Mouse (Mus musculus): ENCODE measurements around the gene Slc25a11. TPM values are rescaled to one million over a fixed set of nuclear protein-coding genes. Genes with fewer than 3 reads are reported as not detected.
A peak's percentile ranks its signal among the peaks of the same experiment; 100 is the strongest.

Gene Slc25a11
- 158 and 171 TPM in 2 replicates for polyA plus RNA-seq (2014; fragmentation: Nextera tagmentation; extraction: Ambion mirVana)

- H3K27me3 ChIP-seq (ENCODE audit: control insufficient read depth, insufficient read depth, low read length): no peaks in the 10 kb centered on the region
- H3K9me3 ChIP-seq (ENCODE audit: control insufficient read depth, low read length): no peaks in the 10 kb centered on the region
- H3K4me2 ChIP-seq (ENCODE audit: low read length): peak within 1 kb of the TSS; percentile 100
- under 1% methylated on average over 63 of the region's 63 CpGs for WGBS
- ATAC-seq (ENCODE audit: low FRiP score, low TSS enrichment) (peak; percentile 92), DNase-seq (peak; percentile 100)
- H3K36me3 ChIP-seq (ENCODE audit: control insufficient read depth, insufficient read depth, low read length): peaks cover 45% of the 10 kb centered on the region
- peaks cover 28% of the 10 kb centered on the region for H3K4me1 ChIP-seq (ENCODE audit: control insufficient read depth, insufficient read depth, low read length)
- peak within 1 kb of the TSS; percentile 95 for H3K27ac ChIP-seq (replicated peaks; ENCODE audit: low read depth, low read length)
- H3K4me3 ChIP-seq (replicated peaks; ENCODE audit: low read depth, low read length): peak within 1 kb of the TSS; percentile 70
- H3K9ac ChIP-seq (replicated peaks; ENCODE audit: low read length): peak within 1 kb of the TSS; percentile 91
These were observed at the start of gene Slc25a11, which contains the start of gene Rnf167 for GRCm38 (mm10) chr11:70646691-70647650. Gene Slc25a11, minus strand, starts transcription at chr11:70647479. Gene Rnf167, plus strand, starts transcription at chr11:70647235.

- Histone ChIP-seq H3K4me3 (replicated peaks; ENCODE audit: low read depth, low read length) (no peak overlapping the region), H3K9me3 (ENCODE audit: control insufficient read depth, low read length) (no peaks in the 10 kb centered on the region), H3K4me1 (ENCODE audit: control insufficient read depth, insufficient read depth, low read length) (peaks cover 6% of the 10 kb centered on the region), H3K4me2 (ENCODE audit: low read length) (no peak overlapping the region), H3K27me3 (ENCODE audit: control insufficient read depth, insufficient read depth, low read length) (no peaks in the 10 kb centered on the region), H3K9ac (replicated peaks; ENCODE audit: low read length) (no peak overlapping the region), H3K36me3 (ENCODE audit: control insufficient read depth, insufficient read depth, low read length) (no peaks in the 10 kb centered on the region), H3K27ac (replicated peaks; ENCODE audit: low read depth, low read length) (no peak overlapping the region)
- WGBS: 68% methylated on average over 3 of the region's 3 CpGs
- DNase-seq (no peak), ATAC-seq (ENCODE audit: low FRiP score, low TSS enrichment) (no peak)
These were observed 46.2 kb upstream of the Slc25a11 start for GRCm38 (mm10) chr11:70693504-70693903.

GRCm38 (mm10) chr11:70689578-70689977 is 42.3 kb upstream of the Slc25a11 start:
- 53% methylated on average over 4 of the region's 4 CpGs for WGBS
- Histone ChIP-seq H3K27ac (replicated peaks; ENCODE audit: low read depth, low read length) (no peak overlapping the region), H3K4me3 (replicated peaks; ENCODE audit: low read depth, low read length) (no peak overlapping the region), H3K27me3 (ENCODE audit: control insufficient read depth, insufficient read depth, low read length) (no peaks in the 10 kb centered on the region), H3K4me1 (ENCODE audit: control insufficient read depth, insufficient read depth, low read length) (peaks cover 18% of the 10 kb centered on the region), H3K36me3 (ENCODE audit: control insufficient read depth, insufficient read depth, low read length) (no peaks in the 10 kb centered on the region), H3K4me2 (ENCODE audit: low read length) (no peak overlapping the region), H3K9ac (replicated peaks; ENCODE audit: low read length) (no peak overlapping the region), H3K9me3 (ENCODE audit: control insufficient read depth, low read length) (no peaks in the 10 kb centered on the region)
- ATAC-seq (ENCODE audit: low FRiP score, low TSS enrichment): no peak
- no peak for DNase-seq

GRCm38 (mm10) chr11:70688372-70688771 is 41.1 kb upstream of the Slc25a11 start:
- no peaks in the 10 kb centered on the region for H3K9me3 ChIP-seq (ENCODE audit: control insufficient read depth, low read length)
- DNase-seq (no peak), ATAC-seq (ENCODE audit: low FRiP score, low TSS enrichment) (no peak)
- peaks cover 18% of the 10 kb centered on the region for H3K4me1 ChIP-seq (ENCODE audit: control insufficient read depth, insufficient read depth, low read length)
- no peaks in the 10 kb centered on the region for H3K27me3 ChIP-seq (ENCODE audit: control insufficient read depth, insufficient read depth, low read length)
- peak overlapping the region; percentile 84 for H3K9ac ChIP-seq (replicated peaks; ENCODE audit: low read length)
- H3K4me3 ChIP-seq (replicated peaks; ENCODE audit: low read depth, low read length): peak overlapping the region; percentile 91
- peaks cover 12% of the 10 kb centered on the region for H3K36me3 ChIP-seq (ENCODE audit: control insufficient read depth, insufficient read depth, low read length)
- H3K27ac ChIP-seq (replicated peaks; ENCODE audit: low read depth, low read length): peak overlapping the region; percentile 85
- H3K4me2 ChIP-seq (ENCODE audit: low read length): peak overlapping the region; percentile 85
- 9% methylated on average over 8 of the region's 8 CpGs for WGBS

GRCm38 (mm10) chr11:70687601-70688199 is 40.4 kb upstream of the Slc25a11 start, which contains the start of gene Camta2:
Gene Camta2, minus strand, starts transcription at chr11:70688105.
- peak; percentile 91 for DNase-seq
- H3K4me2 ChIP-seq (ENCODE audit: low read length): peak within 1 kb of the TSS; percentile 85
- no peaks in the 10 kb centered on the region for H3K9me3 ChIP-seq (ENCODE audit: control insufficient read depth, low read length)
- peaks cover 18% of the 10 kb centered on the region for H3K36me3 ChIP-seq (ENCODE audit: control insufficient read depth, insufficient read depth, low read length)
- peaks cover 21% of the 10 kb centered on the region for H3K4me1 ChIP-seq (ENCODE audit: control insufficient read depth, insufficient read depth, low read length)
- ATAC-seq (ENCODE audit: low FRiP score, low TSS enrichment): peak; percentile 85
- H3K4me3 ChIP-seq (replicated peaks; ENCODE audit: low read depth, low read length): peak within 1 kb of the TSS; percentile 91
- H3K27ac ChIP-seq (replicated peaks; ENCODE audit: low read depth, low read length): peak within 1 kb of the TSS; percentile 85
- peak within 1 kb of the TSS; percentile 84 for H3K9ac ChIP-seq (replicated peaks; ENCODE audit: low read length)
- under 1% methylated on average over 55 of the region's 55 CpGs for WGBS
- no peaks in the 10 kb centered on the region for H3K27me3 ChIP-seq (ENCODE audit: control insufficient read depth, insufficient read depth, low read length)

GRCm38 (mm10) chr11:70686901-70687566 is 39.8 kb upstream of the Slc25a11 start:
- Histone ChIP-seq H3K36me3 (ENCODE audit: control insufficient read depth, insufficient read depth, low read length) (peaks cover 25% of the 10 kb centered on the region), H3K4me2 (ENCODE audit: low read length) (peak overlapping the region; percentile 85), H3K27me3 (ENCODE audit: control insufficient read depth, insufficient read depth, low read length) (no peaks in the 10 kb centered on the region), H3K27ac (replicated peaks; ENCODE audit: low read depth, low read length) (peak overlapping the region; percentile 85), H3K9me3 (ENCODE audit: control insufficient read depth, low read length) (no peaks in the 10 kb centered on the region), H3K9ac (replicated peaks; ENCODE audit: low read length) (peak overlapping the region; percentile 84), H3K4me3 (replicated peaks; ENCODE audit: low read depth, low read length) (peak overlapping the region; percentile 91), H3K4me1 (ENCODE audit: control insufficient read depth, insufficient read depth, low read length) (peaks cover 28% of the 10 kb centered on the region)
- 4% methylated on average over 16 of the region's 16 CpGs for WGBS
- peak; percentile 59 for DNase-seq
- ATAC-seq (ENCODE audit: low FRiP score, low TSS enrichment): peak; percentile 63; the same call in 1 of the 2 replicates

- WGBS: 93% methylated on average over 5 of the region's 5 CpGs
These were observed 36.4 kb upstream of the Slc25a11 start for GRCm38 (mm10) chr11:70683640-70684039.

GRCm38 (mm10) chr11:70681897-70682581 is 34.8 kb upstream of the Slc25a11 start:
- Histone ChIP-seq H3K4me1 (ENCODE audit: control insufficient read depth, insufficient read depth, low read length) (peaks cover 17% of the 10 kb centered on the region), H3K4me2 (ENCODE audit: low read length) (peak overlapping the region; percentile 19; the same call in 1 of the 2 replicates), H3K9ac (replicated peaks; ENCODE audit: low read length) (no peak overlapping the region), H3K36me3 (ENCODE audit: control insufficient read depth, insufficient read depth, low read length) (peaks cover 50% of the 10 kb centered on the region), H3K27me3 (ENCODE audit: control insufficient read depth, insufficient read depth, low read length) (no peaks in the 10 kb centered on the region), H3K9me3 (ENCODE audit: control insufficient read depth, low read length) (no peaks in the 10 kb centered on the region), H3K4me3 (replicated peaks; ENCODE audit: low read depth, low read length) (no peak overlapping the region), H3K27ac (replicated peaks; ENCODE audit: low read depth, low read length) (peak overlapping the region; percentile 62)
- DNase-seq (peak; percentile 85), ATAC-seq (ENCODE audit: low FRiP score, low TSS enrichment) (peak; percentile 73)
- 8% methylated on average over 11 of the region's 11 CpGs for WGBS

More at GRCm38 (mm10) chr11:70683640-70684039, 36.4 kb upstream of the Slc25a11 start:
- Histone ChIP-seq H3K27me3 (ENCODE audit: control insufficient read depth, insufficient read depth, low read length) (no peaks in the 10 kb centered on the region), H3K4me1 (ENCODE audit: control insufficient read depth, insufficient read depth, low read length) (peaks cover 24% of the 10 kb centered on the region), H3K9me3 (ENCODE audit: control insufficient read depth, low read length) (no peaks in the 10 kb centered on the region), H3K4me2 (ENCODE audit: low read length) (no peak overlapping the region), H3K36me3 (ENCODE audit: control insufficient read depth, insufficient read depth, low read length) (peaks cover 43% of the 10 kb centered on the region), H3K27ac (replicated peaks; ENCODE audit: low read depth, low read length) (no peak overlapping the region), H3K4me3 (replicated peaks; ENCODE audit: low read depth, low read length) (no peak overlapping the region), H3K9ac (replicated peaks; ENCODE audit: low read length) (no peak overlapping the region)
- ATAC-seq (ENCODE audit: low FRiP score, low TSS enrichment) (no peak), DNase-seq (no peak)

Data from midbrain, embryonic 14.5 days (tissue).